Mouse (Mus musculus): ENCODE results near the gene Mrpl17. TPM values are rescaled to one million over a fixed set of nuclear protein-coding genes. Genes with fewer than 3 reads are reported as not detected.

The Mrpl17 gene
- polyA plus RNA-seq, 1 experiment = 73.3 TPM

- TF ChIP-seq CTCF (IDR thresholded peaks at IDR 0.05; ENCODE audit: control insufficient read depth, insufficient read depth, insufficient replicate concordance, low read depth, low read length) (no peak), POLR2A (IDR thresholded peaks at IDR 0.05; ENCODE audit: control insufficient read depth, low read depth, low read length) (no peak)
- no peak overlapping the region for H3K4me3 ChIP-seq (ENCODE audit: control insufficient read depth, low read depth, low read length)
- H3K36me3 ChIP-seq (ENCODE audit: control insufficient read depth, insufficient read depth, low read length) = no peaks in the 10 kb centered on the region
- H3K4me1 ChIP-seq (ENCODE audit: control insufficient read depth, insufficient read depth, low read length) = peaks cover 2% of the 10 kb centered on the region
- no peak overlapping the region for H3K27ac ChIP-seq (ENCODE audit: control insufficient read depth, insufficient read depth, low read depth, low read length)
- no peaks in the 10 kb centered on the region for H3K27me3 ChIP-seq (ENCODE audit: control insufficient read depth, insufficient read depth, low read length)
Observed at GRCm38 (mm10) chr7:105811516-105811915, 617 bp upstream of the Mrpl17 start.

GRCm38 (mm10) chr7:105810280-105810876 is 521 bp downstream of the Mrpl17 start:
- peak overlapping the region; percentile 96 for H3K4me3 ChIP-seq (ENCODE audit: control insufficient read depth, low read depth, low read length)
- TF ChIP-seq POLR2A (IDR thresholded peaks at IDR 0.05; ENCODE audit: control insufficient read depth, low read depth, low read length) (no peak), CTCF (IDR thresholded peaks at IDR 0.05; ENCODE audit: control insufficient read depth, insufficient read depth, insufficient replicate concordance, low read depth, low read length) (no peak)
- H3K36me3 ChIP-seq (ENCODE audit: control insufficient read depth, insufficient read depth, low read length) = no peaks in the 10 kb centered on the region
- peak overlapping the region; percentile 84 for H3K27ac ChIP-seq (ENCODE audit: control insufficient read depth, insufficient read depth, low read depth, low read length)
- peaks cover 2% of the 10 kb centered on the region for H3K4me1 ChIP-seq (ENCODE audit: control insufficient read depth, insufficient read depth, low read length)
- H3K27me3 ChIP-seq (ENCODE audit: control insufficient read depth, insufficient read depth, low read length) = no peaks in the 10 kb centered on the region

GRCm38 (mm10) chr7:105809836-105810235 is 1.1 kb downstream of the Mrpl17 start:
- TF ChIP-seq POLR2A (IDR thresholded peaks at IDR 0.05; ENCODE audit: control insufficient read depth, low read depth, low read length) (no peak), CTCF (IDR thresholded peaks at IDR 0.05; ENCODE audit: control insufficient read depth, insufficient read depth, insufficient replicate concordance, low read depth, low read length) (no peak)
- Histone ChIP-seq H3K27me3 (ENCODE audit: control insufficient read depth, insufficient read depth, low read length) (no peaks in the 10 kb centered on the region), H3K4me1 (ENCODE audit: control insufficient read depth, insufficient read depth, low read length) (peaks cover 2% of the 10 kb centered on the region), H3K4me3 (ENCODE audit: control insufficient read depth, low read depth, low read length) (no peak overlapping the region), H3K36me3 (ENCODE audit: control insufficient read depth, insufficient read depth, low read length) (no peaks in the 10 kb centered on the region), H3K27ac (ENCODE audit: control insufficient read depth, insufficient read depth, low read depth, low read length) (no peak overlapping the region)

GRCm38 (mm10) chr7:105808385-105808784 is 2.5 kb downstream of the Mrpl17 start:
- Histone ChIP-seq H3K36me3 (ENCODE audit: control insufficient read depth, insufficient read depth, low read length) (no peaks in the 10 kb centered on the region), H3K27me3 (ENCODE audit: control insufficient read depth, insufficient read depth, low read length) (no peaks in the 10 kb centered on the region), H3K27ac (ENCODE audit: control insufficient read depth, insufficient read depth, low read depth, low read length) (no peak overlapping the region), H3K4me3 (ENCODE audit: control insufficient read depth, low read depth, low read length) (no peak overlapping the region), H3K4me1 (ENCODE audit: control insufficient read depth, insufficient read depth, low read length) (peaks cover 2% of the 10 kb centered on the region)
- TF ChIP-seq CTCF (IDR thresholded peaks at IDR 0.05; ENCODE audit: control insufficient read depth, insufficient read depth, insufficient replicate concordance, low read depth, low read length) (no peak), POLR2A (IDR thresholded peaks at IDR 0.05; ENCODE audit: control insufficient read depth, low read depth, low read length) (no peak)

- no peak overlapping the region for H3K27ac ChIP-seq (ENCODE audit: control insufficient read depth, insufficient read depth, low read depth, low read length)
- TF ChIP-seq POLR2A (IDR thresholded peaks at IDR 0.05; ENCODE audit: control insufficient read depth, low read depth, low read length) (no peak), CTCF (IDR thresholded peaks at IDR 0.05; ENCODE audit: control insufficient read depth, insufficient read depth, insufficient replicate concordance, low read depth, low read length) (no peak)
- no peak overlapping the region for H3K4me3 ChIP-seq (ENCODE audit: control insufficient read depth, low read depth, low read length)
- H3K4me1 ChIP-seq (ENCODE audit: control insufficient read depth, insufficient read depth, low read length) = peaks cover under 1% of the 10 kb centered on the region; the same call in 1 of the 2 replicates
- no peaks in the 10 kb centered on the region for H3K27me3 ChIP-seq (ENCODE audit: control insufficient read depth, insufficient read depth, low read length)
- H3K36me3 ChIP-seq (ENCODE audit: control insufficient read depth, insufficient read depth, low read length) = no peaks in the 10 kb centered on the region
Observed at GRCm38 (mm10) chr7:105806716-105807115, 4.2 kb downstream of the Mrpl17 start.

- Histone ChIP-seq H3K4me3 (ENCODE audit: control insufficient read depth, low read depth, low read length) (no peak overlapping the region), H3K4me1 (ENCODE audit: control insufficient read depth, insufficient read depth, low read length) (no peaks in the 10 kb centered on the region), H3K27me3 (ENCODE audit: control insufficient read depth, insufficient read depth, low read length) (no peaks in the 10 kb centered on the region), H3K27ac (ENCODE audit: control insufficient read depth, insufficient read depth, low read depth, low read length) (no peak overlapping the region), H3K36me3 (ENCODE audit: control insufficient read depth, insufficient read depth, low read length) (no peaks in the 10 kb centered on the region)
- TF ChIP-seq POLR2A (IDR thresholded peaks at IDR 0.05; ENCODE audit: control insufficient read depth, low read depth, low read length) = no peak
Observed at GRCm38 (mm10) chr7:105806125-105806524, 4.8 kb downstream of the Mrpl17 start.

GRCm38 (mm10) chr7:105803428-105803827 is 7.5 kb downstream of the Mrpl17 start:
- Histone ChIP-seq H3K27ac (ENCODE audit: control insufficient read depth, insufficient read depth, low read depth, low read length) (no peak overlapping the region), H3K4me1 (ENCODE audit: control insufficient read depth, insufficient read depth, low read length) (no peaks in the 10 kb centered on the region), H3K36me3 (ENCODE audit: control insufficient read depth, insufficient read depth, low read length) (no peaks in the 10 kb centered on the region), H3K4me3 (ENCODE audit: control insufficient read depth, low read depth, low read length) (no peak overlapping the region), H3K27me3 (ENCODE audit: control insufficient read depth, insufficient read depth, low read length) (no peaks in the 10 kb centered on the region)
- TF ChIP-seq POLR2A (IDR thresholded peaks at IDR 0.05; ENCODE audit: control insufficient read depth, low read depth, low read length) (no peak), CTCF (IDR thresholded peaks at IDR 0.05; ENCODE audit: control insufficient read depth, insufficient read depth, insufficient replicate concordance, low read depth, low read length) (no peak)

- Histone ChIP-seq H3K4me3 (ENCODE audit: control insufficient read depth, low read depth, low read length) (no peak overlapping the region), H3K4me1 (ENCODE audit: control insufficient read depth, insufficient read depth, low read length) (no peaks in the 10 kb centered on the region), H3K27ac (ENCODE audit: control insufficient read depth, insufficient read depth, low read depth, low read length) (no peak overlapping the region), H3K36me3 (ENCODE audit: control insufficient read depth, insufficient read depth, low read length) (no peaks in the 10 kb centered on the region), H3K27me3 (ENCODE audit: control insufficient read depth, insufficient read depth, low read length) (no peaks in the 10 kb centered on the region)
- no peak for TF ChIP-seq POLR2A (IDR thresholded peaks at IDR 0.05; ENCODE audit: control insufficient read depth, low read depth, low read length)
- TF ChIP-seq CTCF (IDR thresholded peaks at IDR 0.05; ENCODE audit: control insufficient read depth, insufficient read depth, insufficient replicate concordance, low read depth, low read length) = no peak
Observed at GRCm38 (mm10) chr7:105802771-105803170, 8.1 kb downstream of the Mrpl17 start.
